Mouse (Mus musculus) testis, adult 2 months (tissue): ENCODE measurements around the gene Itga6.

Experiments used
- CTCF ChIP-seq: fragments of 200-500 bp; IDR thresholded peaks from 2 replicates; pipeline ENCODE4 v1.5.1; 2012; ENCODE audit warnings: low read depth, mild to moderate bottlenecking, inconsistent platforms, low read length, moderate library complexity; ENCODE audit not compliant: control insufficient read depth, insufficient read depth, insufficient replicate concordance
- POLR2A ChIP-seq: fragments of 200-500 bp; IDR thresholded peaks from 2 replicates; pipeline ENCODE4 v1.6.1; 2012; ENCODE audit warnings: low read depth, mild to moderate bottlenecking, inconsistent platforms, low read length, moderate library complexity; ENCODE audit not compliant: control insufficient read depth

DNA sequence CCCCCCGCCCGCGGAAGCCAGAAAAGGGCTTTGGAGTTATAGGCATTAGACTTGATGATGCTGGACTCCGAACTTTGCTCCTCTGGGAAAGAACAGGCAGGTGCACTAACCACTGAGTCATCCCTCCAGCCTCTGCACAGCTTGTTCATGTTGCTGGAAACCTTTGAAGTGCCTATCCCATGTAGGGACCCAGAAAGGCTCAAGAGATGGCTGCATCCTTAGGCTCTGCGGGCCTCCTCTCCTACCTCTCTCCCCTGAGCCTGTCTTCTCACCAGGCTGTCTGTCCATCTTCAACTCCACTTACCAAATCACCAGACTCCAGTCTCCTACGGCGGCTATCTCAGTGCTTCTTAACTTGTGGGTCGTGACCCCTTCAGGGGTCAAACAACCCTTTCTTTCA is 68.0 kb downstream of the Itga6 start:
- TF ChIP-seq POLR2A = no peak
- TF ChIP-seq CTCF = no peak
